Mouse (Mus musculus) C2C12 (cell line): ENCODE results near the gene Vdr. TPM values are rescaled to one million over a fixed set of nuclear protein-coding genes. Genes with fewer than 3 reads are reported as not detected.

Experiments used
- H3K27me3 ChIP-seq: one replicate; pipeline ENCODE4 v1.6.1; 2011; ENCODE audit not compliant: control insufficient read depth, insufficient read depth, insufficient read length
- H3K36me3 ChIP-seq: one replicate; pipeline ENCODE4 v1.6.1; 2011; ENCODE audit not compliant: control insufficient read depth, insufficient read depth
- H3K4me3 ChIP-seq: one replicate; pipeline ENCODE4 v1.5.1; 2011; ENCODE audit warnings: mild to moderate bottlenecking, control low read depth; ENCODE audit not compliant: poor library complexity, insufficient read depth, severe bottlenecking
- H3K79me2 ChIP-seq: one replicate; pipeline ENCODE4 v1.6.1; 2011; ENCODE audit not compliant: control insufficient read depth, insufficient read depth
- H3K79me3 ChIP-seq: one replicate; pipeline ENCODE4 v1.6.1; 2011; ENCODE audit warnings: low read depth, control low read depth
- H3ac ChIP-seq: one replicate; pipeline ENCODE3; 2011; ENCODE audit warnings: low read depth; ENCODE audit not compliant: control insufficient read depth, insufficient read length
- CEBPB ChIP-seq: IDR thresholded peaks from one replicate; pipeline ENCODE4 v1.6.1; 2011; ENCODE audit warnings: low read depth, mild to moderate bottlenecking, control low read depth, moderate library complexity
- CTCF ChIP-seq: IDR thresholded peaks from one replicate; pipeline ENCODE4 v1.5.1; 2011; ENCODE audit not compliant: control insufficient read depth, insufficient read depth, insufficient read length
- FOSL1 ChIP-seq: IDR thresholded peaks from one replicate; pipeline ENCODE4 v1.8.0; 2011; ENCODE audit warnings: mild to moderate bottlenecking, low read length; ENCODE audit not compliant: poor library complexity, insufficient read depth, severe bottlenecking
- MAX ChIP-seq: IDR thresholded peaks from one replicate; pipeline ENCODE4 v1.6.1; 2011; ENCODE audit warnings: mild to moderate bottlenecking, control low read depth
- MYOD1 ChIP-seq: IDR thresholded peaks from one replicate; pipeline ENCODE4 v1.6.1; 2011; ENCODE audit warnings: low read depth; ENCODE audit not compliant: control insufficient read depth, insufficient read length
- MYOG ChIP-seq: IDR thresholded peaks from one replicate; pipeline ENCODE4 v1.6.1; 2011; ENCODE audit not compliant: control insufficient read depth, insufficient read length; ENCODE audit errors: extremely low read depth
- USF1 ChIP-seq: IDR thresholded peaks from one replicate; pipeline ENCODE4 v1.6.1; 2011; ENCODE audit warnings: low read depth, mild to moderate bottlenecking, control low read depth, moderate library complexity
- polyA plus RNA-seq: library from polyadenylated mRNA; unstranded; fragments of >200 nt; fragmentation: generic; extraction: Trizol; gene quantifications from one replicate; pipeline ENCODE4 v1.2.1, GENCODE M21; 2012; ENCODE audit warnings: missing spikeins

The Vdr gene
- polyA plus RNA-seq, 1 experiment: 3.0 TPM

- Histone ChIP-seq H3ac (no peak overlapping the region), H3K36me3 (no peaks in the 10 kb centered on the region), H3K79me2 (peaks cover 77% of the 10 kb centered on the region), H3K27me3 (no peaks in the 10 kb centered on the region), H3K79me3 (peaks cover 3% of the 10 kb centered on the region), H3K4me3 (no peak overlapping the region)
- TF ChIP-seq MYOG (no peak), USF1 (no peak), MAX (no peak), CTCF (no peak), FOSL1 (no peak), MYOD1 (no peak), CEBPB (no peak)
Observed at GRCm38 (mm10) chr15:97896861-97897654, 13.4 kb downstream of the Vdr start.

GRCm38 (mm10) chr15:97896347-97896746 is 14.1 kb downstream of the Vdr start:
- Histone ChIP-seq H3K27me3 (no peaks in the 10 kb centered on the region), H3K4me3 (no peak overlapping the region), H3K79me2 (peaks cover 76% of the 10 kb centered on the region), H3K79me3 (peaks cover 3% of the 10 kb centered on the region), H3ac (no peak overlapping the region), H3K36me3 (no peaks in the 10 kb centered on the region)
- TF ChIP-seq CEBPB (no peak), MYOD1 (no peak), CTCF (no peak), MYOG (no peak), MAX (no peak), FOSL1 (no peak), USF1 (no peak)

GRCm38 (mm10) chr15:97895847-97896246 is 14.6 kb downstream of the Vdr start:
- no peak overlapping the region for H3ac ChIP-seq
- H3K79me3 ChIP-seq: peaks cover 3% of the 10 kb centered on the region
- H3K4me3 ChIP-seq: no peak overlapping the region
- peaks cover 74% of the 10 kb centered on the region for H3K79me2 ChIP-seq
- no peak for TF ChIP-seq FOSL1
- peak; percentile 8 for TF ChIP-seq USF1
- no peak for TF ChIP-seq MYOD1
- TF ChIP-seq MAX: no peak
- H3K27me3 ChIP-seq: no peaks in the 10 kb centered on the region
- H3K36me3 ChIP-seq: no peaks in the 10 kb centered on the region

- Histone ChIP-seq H3K79me3 (peaks cover 3% of the 10 kb centered on the region), H3K79me2 (peaks cover 52% of the 10 kb centered on the region), H3K27me3 (no peaks in the 10 kb centered on the region), H3K4me3 (no peak overlapping the region), H3K36me3 (no peaks in the 10 kb centered on the region), H3ac (no peak overlapping the region)
- TF ChIP-seq MAX (no peak), CTCF (no peak), MYOD1 (no peak), FOSL1 (no peak), MYOG (no peak)
Observed at GRCm38 (mm10) chr15:97892506-97892905, 17.9 kb downstream of the Vdr start.

- no peaks in the 10 kb centered on the region for H3K27me3 ChIP-seq
- TF ChIP-seq CTCF (no peak), CEBPB (no peak), MYOG (no peak), MYOD1 (no peak), USF1 (no peak), MAX (no peak), FOSL1 (no peak)
- no peaks in the 10 kb centered on the region for H3K79me3 ChIP-seq
- H3K36me3 ChIP-seq: no peaks in the 10 kb centered on the region
- H3ac ChIP-seq: no peak overlapping the region
- no peak overlapping the region for H3K4me3 ChIP-seq
- peaks cover 37% of the 10 kb centered on the region for H3K79me2 ChIP-seq
Observed at GRCm38 (mm10) chr15:97890450-97890849, 20.0 kb downstream of the Vdr start.

- TF ChIP-seq MAX: no peak
- no peak for TF ChIP-seq CTCF
- no peak for TF ChIP-seq FOSL1
- TF ChIP-seq MYOG: no peak
- TF ChIP-seq MYOD1: no peak
- TF ChIP-seq CEBPB: no peak
- TF ChIP-seq USF1: no peak
- no peaks in the 10 kb centered on the region for H3K36me3 ChIP-seq
Observed at GRCm38 (mm10) chr15:97890017-97890416, 20.4 kb downstream of the Vdr start.

More at GRCm38 (mm10) chr15:97890017-97890416, 20.4 kb downstream of the Vdr start:
- no peaks in the 10 kb centered on the region for H3K27me3 ChIP-seq
- H3ac ChIP-seq: no peak overlapping the region
- no peak overlapping the region for H3K4me3 ChIP-seq
- no peaks in the 10 kb centered on the region for H3K79me3 ChIP-seq
- peaks cover 34% of the 10 kb centered on the region for H3K79me2 ChIP-seq
